Mouse (Mus musculus): ENCODE measurements around the gene Sumo3. TPM values are rescaled to one million over a fixed set of nuclear protein-coding genes. Genes with fewer than 3 reads are reported as not detected.
A peak's percentile ranks its signal among the peaks of the same experiment; 100 is the strongest.

Gene Sumo3
- polyA plus RNA-seq, 1 experiment: 301 TPM

- H3K27ac ChIP-seq (ENCODE audit: insufficient read depth, low read length): no peak overlapping the region
- DNase-seq: no peak
Measured at GRCm38 (mm10) chr10:77591546-77591945, 14.4 kb upstream of the Sumo3 start.

GRCm38 (mm10) chr10:77596060-77596459 is 9.8 kb upstream of the Sumo3 start:
- Histone ChIP-seq H3K4me3 (replicated peaks; ENCODE audit: insufficient read depth, low read depth, low read length) (no peak overlapping the region), H3K27ac (ENCODE audit: insufficient read depth, low read length) (no peak overlapping the region), H3K4me1 (ENCODE audit: control insufficient read depth, insufficient read depth, low read length) (no peaks in the 10 kb centered on the region), H3K27me3 (ENCODE audit: control insufficient read depth, insufficient read depth, low read length) (no peaks in the 10 kb centered on the region)
- DNase-seq: no peak
- WGBS: 83% methylated on average over 2 of the region's 2 CpGs
- TF ChIP-seq CTCF (IDR thresholded peaks at IDR 0.05; ENCODE audit: borderline replicate concordance, insufficient read depth, low read depth, low read length): no peak
- TF ChIP-seq POLR2A (IDR thresholded peaks at IDR 0.05; ENCODE audit: borderline replicate concordance, insufficient read depth, low read length): no peak

More at GRCm38 (mm10) chr10:77591546-77591945, 14.4 kb upstream of the Sumo3 start:
- TF ChIP-seq CTCF (IDR thresholded peaks at IDR 0.05; ENCODE audit: borderline replicate concordance, insufficient read depth, low read depth, low read length): no peak
- TF ChIP-seq POLR2A (IDR thresholded peaks at IDR 0.05; ENCODE audit: borderline replicate concordance, insufficient read depth, low read length): no peak
- WGBS: 76% methylated on average over 6 of the region's 6 CpGs
- Histone ChIP-seq H3K27me3 (ENCODE audit: control insufficient read depth, insufficient read depth, low read length) (no peaks in the 10 kb centered on the region), H3K4me3 (replicated peaks; ENCODE audit: insufficient read depth, low read depth, low read length) (no peak overlapping the region), H3K4me1 (ENCODE audit: control insufficient read depth, insufficient read depth, low read length) (peaks cover 23% of the 10 kb centered on the region)

- H3K4me3 ChIP-seq (replicated peaks; ENCODE audit: insufficient read depth, low read depth, low read length): no peak overlapping the region
- TF ChIP-seq POLR2A (IDR thresholded peaks at IDR 0.05; ENCODE audit: borderline replicate concordance, insufficient read depth, low read length) (no peak), CTCF (IDR thresholded peaks at IDR 0.05; ENCODE audit: borderline replicate concordance, insufficient read depth, low read depth, low read length) (no peak)
- no peak for DNase-seq
- no peak overlapping the region for H3K27ac ChIP-seq (ENCODE audit: insufficient read depth, low read length)
- H3K27me3 ChIP-seq (ENCODE audit: control insufficient read depth, insufficient read depth, low read length): no peaks in the 10 kb centered on the region
- WGBS: 51% methylated on average over 4 of the region's 4 CpGs
- peaks cover 5% of the 10 kb centered on the region for H3K4me1 ChIP-seq (ENCODE audit: control insufficient read depth, insufficient read depth, low read length)
Measured at GRCm38 (mm10) chr10:77603021-77603420, 2.9 kb upstream of the Sumo3 start.

- no peak for DNase-seq
- 95% methylated on average over 6 of the region's 6 CpGs for WGBS
- H3K27me3 ChIP-seq (ENCODE audit: control insufficient read depth, insufficient read depth, low read length): no peaks in the 10 kb centered on the region
- no peak overlapping the region for H3K4me3 ChIP-seq (replicated peaks; ENCODE audit: insufficient read depth, low read depth, low read length)
- H3K27ac ChIP-seq (ENCODE audit: insufficient read depth, low read length): no peak overlapping the region
- H3K4me1 ChIP-seq (ENCODE audit: control insufficient read depth, insufficient read depth, low read length): peaks cover 5% of the 10 kb centered on the region
- TF ChIP-seq POLR2A (IDR thresholded peaks at IDR 0.05; ENCODE audit: borderline replicate concordance, insufficient read depth, low read length) (no peak), CTCF (IDR thresholded peaks at IDR 0.05; ENCODE audit: borderline replicate concordance, insufficient read depth, low read depth, low read length) (peak; percentile 17; the same call in 1 of the 2 replicates)
Measured at GRCm38 (mm10) chr10:77604111-77604510, 1.8 kb upstream of the Sumo3 start.

- peak in 1 of 2 experiments; percentile 36 for DNase-seq
- no peak for TF ChIP-seq CTCF (IDR thresholded peaks at IDR 0.05; ENCODE audit: borderline replicate concordance, insufficient read depth, low read depth, low read length)
- TF ChIP-seq POLR2A (IDR thresholded peaks at IDR 0.05; ENCODE audit: borderline replicate concordance, insufficient read depth, low read length): no peak
- H3K27ac ChIP-seq (ENCODE audit: insufficient read depth, low read length): no peak overlapping the region
Measured at GRCm38 (mm10) chr10:77604958-77605357, 939 bp upstream of the Sumo3 start.

GRCm38 (mm10) chr10:77605368-77605767 is 529 bp upstream of the Sumo3 start:
- H3K27ac ChIP-seq (ENCODE audit: insufficient read depth, low read length): peak overlapping the region; percentile 85
- H3K4me1 ChIP-seq (ENCODE audit: control insufficient read depth, insufficient read depth, low read length): peaks cover 14% of the 10 kb centered on the region
- no peaks in the 10 kb centered on the region for H3K27me3 ChIP-seq (ENCODE audit: control insufficient read depth, insufficient read depth, low read length)
- no peak for TF ChIP-seq POLR2A (IDR thresholded peaks at IDR 0.05; ENCODE audit: borderline replicate concordance, insufficient read depth, low read length)
- TF ChIP-seq CTCF (IDR thresholded peaks at IDR 0.05; ENCODE audit: borderline replicate concordance, insufficient read depth, low read depth, low read length): peak; percentile 56; the same call in 1 of the 2 replicates
- WGBS: 3% methylated on average over 1 of the region's 1 CpGs
- peak in 1 of 2 experiments; percentile 52 for DNase-seq
- peak overlapping the region; percentile 70 for H3K4me3 ChIP-seq (replicated peaks; ENCODE audit: insufficient read depth, low read depth, low read length)

More at GRCm38 (mm10) chr10:77604958-77605357, 939 bp upstream of the Sumo3 start:
- no peaks in the 10 kb centered on the region for H3K27me3 ChIP-seq (ENCODE audit: control insufficient read depth, insufficient read depth, low read length)
- H3K4me1 ChIP-seq (ENCODE audit: control insufficient read depth, insufficient read depth, low read length): peaks cover 10% of the 10 kb centered on the region
- no peak overlapping the region for H3K4me3 ChIP-seq (replicated peaks; ENCODE audit: insufficient read depth, low read depth, low read length)
- 66% methylated on average over 5 of the region's 5 CpGs for WGBS

- TF ChIP-seq CTCF (IDR thresholded peaks at IDR 0.05; ENCODE audit: borderline replicate concordance, insufficient read depth, low read depth, low read length) (no peak), POLR2A (IDR thresholded peaks at IDR 0.05; ENCODE audit: borderline replicate concordance, insufficient read depth, low read length) (no peak)
- peak overlapping the region; percentile 70 for H3K4me3 ChIP-seq (replicated peaks; ENCODE audit: insufficient read depth, low read depth, low read length)
- 14% methylated on average over 7 of the region's 7 CpGs for WGBS
- DNase-seq: no peak
- H3K27ac ChIP-seq (ENCODE audit: insufficient read depth, low read length): peak overlapping the region; percentile 78
- H3K27me3 ChIP-seq (ENCODE audit: control insufficient read depth, insufficient read depth, low read length): no peaks in the 10 kb centered on the region
- H3K4me1 ChIP-seq (ENCODE audit: control insufficient read depth, insufficient read depth, low read length): peaks cover 23% of the 10 kb centered on the region
Measured at GRCm38 (mm10) chr10:77606855-77607254, 958 bp downstream of the Sumo3 start.

GRCm38 (mm10) chr10:77607441-77607840 is 1.5 kb downstream of the Sumo3 start:
- DNase-seq: peak in 1 of 2 experiments; percentile 48
- WGBS: 40% methylated on average over 5 of the region's 5 CpGs
- H3K27ac ChIP-seq (ENCODE audit: insufficient read depth, low read length): no peak overlapping the region
- TF ChIP-seq POLR2A (IDR thresholded peaks at IDR 0.05; ENCODE audit: borderline replicate concordance, insufficient read depth, low read length) (no peak), CTCF (IDR thresholded peaks at IDR 0.05; ENCODE audit: borderline replicate concordance, insufficient read depth, low read depth, low read length) (no peak)
- H3K4me3 ChIP-seq (replicated peaks; ENCODE audit: insufficient read depth, low read depth, low read length): peak overlapping the region; percentile 25
- peaks cover 23% of the 10 kb centered on the region for H3K4me1 ChIP-seq (ENCODE audit: control insufficient read depth, insufficient read depth, low read length)
- no peaks in the 10 kb centered on the region for H3K27me3 ChIP-seq (ENCODE audit: control insufficient read depth, insufficient read depth, low read length)

All from cerebellum, adult 2 months (tissue).